Mouse (Mus musculus) T-helper 1 cell (primary cell): ENCODE data around the gene Cnga4.
"Not testable (repeated sequence)": the region's sequence is repeated elsewhere in the genome, so short reads cannot be mapped to it uniquely, and the experiment has no call there.

ENCODE experiments used
- in situ Hi-C: fragments of 300-600 bp; cut with MboI, MseI; formaldehyde crosslinking; loops from one replicate; pipeline ENCODE4 v1.15.1; 2025; ENCODE audit warnings: high pct_unique_total_duplicates

The Cnga4 gene

DNA sequence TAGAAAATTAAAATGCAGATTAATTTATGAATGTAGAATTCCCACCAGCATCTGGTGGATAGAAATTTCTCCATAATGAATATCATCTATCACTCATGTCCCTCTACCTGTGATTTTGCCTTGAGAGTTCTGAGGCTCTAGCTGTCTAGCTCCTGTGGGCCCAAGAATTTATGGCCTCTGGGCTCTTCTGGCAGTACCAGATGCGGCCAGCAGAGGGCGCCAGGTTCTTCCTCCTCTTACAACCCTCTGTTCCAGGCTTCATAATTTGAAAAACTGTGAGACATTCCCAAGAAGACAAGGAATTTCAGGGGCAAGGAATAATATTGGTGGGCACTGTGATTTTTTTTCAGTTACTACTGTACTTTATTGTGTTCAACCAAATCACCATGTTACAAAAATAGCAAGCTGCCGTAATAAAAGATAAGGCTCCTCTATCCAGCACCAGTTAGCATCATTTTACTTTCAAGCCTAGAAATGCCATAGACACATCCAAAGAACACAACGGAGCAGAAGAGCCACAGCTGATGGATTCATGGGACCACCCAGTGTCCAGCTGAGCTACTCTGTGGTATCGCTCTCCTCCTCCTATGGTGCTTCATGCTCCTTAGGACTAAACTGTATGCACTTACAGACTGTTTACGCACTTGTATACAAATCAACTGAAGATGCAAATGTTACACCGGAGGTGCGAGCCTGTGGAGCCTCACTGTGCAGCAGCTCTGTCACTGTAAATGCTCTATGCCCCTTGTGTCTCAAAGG is 7.7 kb downstream of the Cnga4 start:
- in situ Hi-C loops, result not testable (repeated sequence)

DNA sequence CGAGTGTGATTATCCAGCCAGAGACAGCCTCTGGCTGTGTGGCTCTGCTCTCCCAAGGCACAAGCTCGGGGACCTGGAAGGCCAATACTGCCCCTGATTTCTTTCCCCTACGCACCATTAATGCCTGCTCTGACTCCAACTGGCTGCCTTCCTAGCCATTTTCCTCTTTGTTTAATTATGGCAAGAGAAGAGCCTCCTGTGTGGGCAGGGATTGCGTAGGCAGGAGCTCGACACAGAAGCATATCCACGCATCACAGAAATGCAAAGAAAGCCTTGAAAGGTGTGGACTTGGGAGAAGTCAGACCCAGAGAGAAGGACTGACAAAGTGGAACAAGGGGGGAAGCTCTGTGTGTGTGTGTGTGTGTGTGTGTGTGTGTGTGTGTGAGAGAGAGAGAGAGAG is 10.0 kb downstream of the Cnga4 start:
- in situ Hi-C loops, result no loop called here

- in situ Hi-C loops, result no loop called here
Measured at GRCm38 (mm10) chr7:105416529-105416928, 12.2 kb downstream of the Cnga4 start.

DNA sequence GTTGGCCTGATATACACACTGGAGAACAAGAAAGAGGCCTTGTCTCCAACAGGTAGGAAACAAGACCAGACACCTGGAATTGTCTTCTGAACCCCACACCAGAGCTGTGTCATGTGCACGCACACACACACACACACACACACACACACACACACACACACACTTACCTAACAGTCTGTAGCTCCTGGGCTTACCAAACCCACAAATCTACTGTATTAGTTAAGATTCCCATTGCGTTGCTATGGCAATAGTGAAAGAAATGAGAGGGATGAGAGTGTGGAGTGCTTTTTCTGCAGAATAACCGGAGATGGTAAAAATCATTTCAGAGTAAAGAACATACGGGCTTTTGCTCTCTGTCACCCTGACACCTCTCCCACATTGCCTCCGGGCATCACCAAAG is 13.7 kb downstream of the Cnga4 start:
- in situ Hi-C loops, result no loop called here

- in situ Hi-C loops, result loop anchor here (5.0 kb wide), 1 partner anchor 81 kb away; no protein-coding TSS in a partner anchor
Measured at GRCm38 (mm10) chr7:105420903-105421302, 16.5 kb downstream of the Cnga4 start.

- in situ Hi-C loops, result loop anchor here (5.0 kb wide), 1 partner anchor 78 kb away; no protein-coding TSS in a partner anchor
Measured at GRCm38 (mm10) chr7:105424368-105424767, 20.0 kb downstream of the Cnga4 start.

DNA sequence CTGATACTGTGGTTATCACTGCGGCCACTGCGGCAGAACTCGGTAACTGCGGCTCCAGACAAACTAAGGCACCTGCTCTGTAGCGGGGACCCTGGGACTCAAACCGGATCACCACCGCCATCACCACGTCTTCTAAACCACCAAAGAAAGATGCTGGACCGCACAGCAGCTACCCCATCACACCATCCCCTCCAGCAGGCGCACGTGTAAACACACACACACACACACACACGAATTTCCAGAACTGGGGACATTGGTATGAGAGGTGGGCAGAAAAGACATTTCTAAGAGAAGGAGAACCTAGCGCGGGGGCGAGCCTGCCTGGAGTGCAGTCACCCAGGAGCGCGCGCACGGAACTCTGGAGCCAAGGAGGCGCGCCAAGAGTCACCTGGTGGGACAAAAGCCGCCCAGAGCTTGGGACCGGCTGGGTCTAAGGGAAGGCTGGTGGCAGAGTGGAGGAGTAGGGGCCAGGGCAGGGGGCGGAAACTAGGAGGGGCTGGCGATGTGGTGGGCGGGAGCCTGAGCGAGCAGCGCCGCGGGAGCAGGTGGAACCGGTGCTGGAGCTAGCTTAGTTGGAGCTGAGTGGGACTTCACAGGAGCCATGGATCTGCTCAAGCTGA is 21.2 kb downstream of the Cnga4 start, which contains the start of gene Cckbr:
Gene Cckbr (plus strand): TSS at position 308 of the 620 bp plus-strand sequence.
- in situ Hi-C loops, result no loop called here

DNA sequence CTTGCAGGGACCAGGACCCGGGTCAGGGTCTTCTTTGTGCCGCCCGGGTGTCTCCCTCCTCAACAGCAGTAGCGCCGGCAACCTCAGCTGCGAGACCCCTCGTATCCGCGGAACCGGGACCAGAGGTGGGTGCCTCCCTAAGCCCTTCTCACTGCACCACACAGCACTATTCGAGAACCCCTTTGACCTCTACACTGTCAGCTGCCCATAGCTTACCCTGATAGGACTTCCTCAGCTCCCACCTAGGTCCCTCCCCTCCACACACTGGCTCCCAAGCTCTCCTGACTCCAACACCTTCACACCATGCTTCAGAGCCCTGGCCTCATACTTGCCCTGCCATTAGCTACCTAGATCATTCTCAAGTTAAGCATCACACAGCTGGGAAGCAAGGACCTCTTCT is 21.7 kb downstream of the Cnga4 start:
- in situ Hi-C loops, result no loop called here

- in situ Hi-C loops, result no loop called here
Measured at GRCm38 (mm10) chr7:105432058-105432457, 27.7 kb downstream of the Cnga4 start.

DNA sequence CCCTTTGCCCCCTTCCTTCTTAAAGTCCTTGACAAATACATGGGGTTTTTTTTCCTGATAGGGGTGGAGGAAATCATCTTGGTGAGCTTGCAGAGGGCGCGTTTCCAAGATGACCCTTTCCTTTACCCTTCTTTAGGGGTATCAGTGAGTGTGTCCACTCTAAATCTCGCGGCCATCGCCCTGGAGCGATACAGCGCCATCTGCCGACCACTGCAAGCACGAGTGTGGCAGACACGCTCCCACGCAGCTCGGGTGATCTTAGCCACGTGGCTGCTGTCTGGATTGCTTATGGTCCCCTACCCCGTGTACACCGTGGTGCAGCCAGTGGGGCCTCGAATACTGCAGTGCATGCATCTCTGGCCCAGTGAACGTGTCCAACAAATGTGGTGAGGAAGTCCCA is 29.5 kb downstream of the Cnga4 start:
- in situ Hi-C loops, result no loop called here

GRCm38 (mm10) chr7:105434798-105435197 is 30.4 kb downstream of the Cnga4 start:
- in situ Hi-C loops, result no loop called here

DNA sequence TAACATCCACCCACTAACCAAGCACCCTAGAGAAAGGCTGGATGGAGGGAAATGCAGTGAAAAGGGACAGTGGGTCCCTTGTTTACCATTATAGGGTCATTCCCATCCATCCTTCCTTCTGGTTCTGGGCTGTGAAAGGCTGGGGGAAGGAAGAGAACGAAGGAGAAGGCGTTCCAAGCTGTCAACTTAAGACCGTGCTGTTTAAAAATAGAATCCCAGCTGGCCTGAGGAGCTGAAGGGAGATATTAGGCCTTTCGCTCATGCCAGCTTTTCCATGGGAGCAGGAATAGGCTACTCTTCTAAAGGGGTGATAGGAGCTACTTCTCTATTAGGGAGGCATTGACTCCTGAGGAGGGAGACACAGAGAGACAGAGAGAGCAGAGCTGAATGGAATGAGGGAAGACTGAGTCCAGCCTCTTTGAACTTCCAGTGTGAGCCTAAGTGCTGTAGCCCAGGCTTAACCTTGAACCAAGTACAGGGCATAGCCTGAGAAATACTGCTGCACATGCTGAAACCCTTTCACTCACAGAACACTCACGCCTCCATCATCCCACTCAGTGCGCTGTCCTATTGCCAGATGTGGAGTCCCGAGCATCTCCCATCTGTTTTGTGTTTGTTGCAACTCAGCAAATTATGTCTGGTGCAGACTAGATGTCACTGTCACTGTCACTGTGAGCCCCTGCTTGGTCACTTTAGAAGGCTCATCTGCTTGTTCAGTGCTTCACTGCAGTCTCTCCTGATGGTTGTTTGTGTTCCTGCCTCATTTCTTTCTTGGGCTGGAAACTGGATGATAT is 33.8 kb downstream of the Cnga4 start:
- in situ Hi-C loops, result no loop called here

DNA sequence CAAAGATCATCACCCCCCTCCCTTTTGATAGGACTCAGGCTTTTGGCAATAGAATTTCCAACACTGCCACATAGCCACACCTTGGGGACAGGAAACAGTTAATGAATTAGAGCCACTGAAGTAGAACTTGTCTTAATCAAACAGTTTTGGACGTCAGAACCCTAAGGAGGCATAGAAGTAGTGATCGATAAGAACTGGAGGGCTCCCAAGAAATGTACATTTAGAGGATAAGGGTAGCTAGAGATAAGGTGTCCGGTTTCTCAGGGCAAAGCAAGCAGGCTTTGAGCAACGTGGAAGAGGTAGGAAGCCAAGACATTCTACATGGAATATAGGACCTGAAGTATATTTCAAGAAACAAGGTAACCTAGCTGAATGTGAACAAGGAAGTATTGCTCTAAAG is 37.1 kb downstream of the Cnga4 start:
- in situ Hi-C loops, result no loop called here

- in situ Hi-C loops, result no loop called here
Measured at GRCm38 (mm10) chr7:105445076-105445475, 40.7 kb downstream of the Cnga4 start.

GRCm38 (mm10) chr7:105453345-105453744 is 49.0 kb downstream of the Cnga4 start:
- in situ Hi-C loops, result not testable (repeated sequence)
